Mouse (Mus musculus) heart, postnatal 0 days (tissue): ENCODE measurements around the gene Ccdc187.

Experiments used
- CTCF ChIP-seq: IDR thresholded peaks from 2 replicates; pipeline ENCODE4 v1.5.1; 2016; ENCODE audit warnings: antibody characterized with exemption, control low read depth, low read depth
- EP300 ChIP-seq: IDR thresholded peaks from 2 replicates; pipeline ENCODE4 v1.6.1; 2016; ENCODE audit warnings: antibody characterized with exemption, low read depth

DNA sequence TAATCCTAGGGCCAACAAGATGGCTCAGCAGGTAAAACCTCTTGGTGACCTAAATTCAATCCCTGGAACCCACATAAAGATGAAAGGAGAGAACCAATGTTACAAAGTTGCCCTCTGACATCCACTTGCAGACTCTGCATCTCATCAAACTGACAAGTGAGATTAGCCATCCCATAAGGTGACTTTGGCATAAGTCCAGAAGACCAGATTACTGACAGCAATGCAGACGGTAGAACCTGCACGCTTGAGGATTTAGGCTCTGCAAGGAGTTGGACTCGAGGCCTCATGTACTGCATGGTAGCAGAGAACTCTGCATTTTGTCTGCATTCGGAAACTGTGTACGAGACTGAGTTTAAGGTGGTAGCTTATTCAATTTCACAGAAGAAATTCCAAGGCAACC, 4.2 kb downstream of the Ccdc187 start:
- no peak for TF ChIP-seq CTCF
- TF ChIP-seq EP300: no peak
